Mouse (Mus musculus) brain, embryonic 14.5 days (tissue): ENCODE results near the gene Bend6.

Experiments used
- CTCF ChIP-seq: fragments of 200-500 bp; IDR thresholded peaks from 2 replicates; pipeline ENCODE4 v1.5.1; 2012; ENCODE audit warnings: inconsistent platforms, mild to moderate bottlenecking, moderate library complexity, borderline replicate concordance; ENCODE audit not compliant: insufficient read depth, insufficient read length; ENCODE audit errors: extremely low read depth
- POLR2A ChIP-seq: fragments of 200-500 bp; IDR thresholded peaks from 2 replicates; pipeline ENCODE4 v1.6.1; 2012; ENCODE audit warnings: mild to moderate bottlenecking, inconsistent platforms, borderline replicate concordance; ENCODE audit not compliant: poor library complexity, insufficient read depth, insufficient read length, severe bottlenecking; ENCODE audit errors: extremely low read depth

- no peak for TF ChIP-seq POLR2A
- no peak for TF ChIP-seq CTCF
Measured at GRCm38 (mm10) chr1:33846807-33847206, 60.8 kb downstream of the Bend6 start.
